ENCODE assay signal across 41 mouse cellular contexts in the genomic region with DNA sequence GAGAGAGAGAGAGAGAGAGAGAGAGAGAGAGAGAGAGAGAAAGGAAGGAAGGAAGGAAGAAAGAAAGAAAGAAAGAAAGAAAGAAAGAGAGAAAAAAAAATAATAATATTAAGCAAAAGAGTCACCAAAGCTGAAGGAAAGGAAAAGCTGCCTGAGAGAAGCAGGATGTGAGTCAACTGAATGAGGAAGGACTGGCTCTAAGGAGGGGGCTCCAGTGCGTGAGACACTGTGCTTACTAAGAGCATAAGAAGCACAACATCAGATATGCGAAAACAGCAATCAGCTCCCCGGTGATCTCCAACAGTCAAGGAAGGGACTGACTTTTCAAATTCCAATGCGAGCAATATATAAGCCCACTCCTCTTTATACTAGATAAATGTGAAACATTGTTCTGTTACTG. TPM values are rescaled to one million over a fixed set of nuclear protein-coding genes. Genes with fewer than 3 reads are reported as not detected.
"Had no signal": no experiment of that assay in that cellular context is flagged by ENCODE, and none has a peak within 500 bp of the region (broad histone marks: within the 10 kb centered on the region; RNA-seq: fewer than 3 reads in every experiment).

No protein-coding gene starts in this region.

- H3K9me3 ChIP-seq: heart, embryonic 10.5 days; heart, embryonic 12.5 days; hindbrain, embryonic 13.5 days; hindbrain, embryonic 15.5 days; kidney, embryonic 15.5 days; limb, embryonic 12.5 days; liver, embryonic 13.5 days had no signal

- H3K36me3 ChIP-seq: heart, embryonic 10.5 days; heart, embryonic 12.5 days; hindbrain, embryonic 13.5 days; hindbrain, embryonic 15.5 days; kidney, embryonic 15.5 days; limb, embryonic 12.5 days; liver, embryonic 13.5 days had no signal

- H3K27ac ChIP-seq: gastrocnemius, adult 2 months; heart, embryonic 10.5 days; hindbrain, embryonic 13.5 days; hindbrain, embryonic 15.5 days; hindbrain, postnatal 0 days; kidney, embryonic 15.5 days; kidney, postnatal 0 days; limb, embryonic 12.5 days; liver, embryonic 13.5 days had no signal

- H3K27me3 ChIP-seq: heart, embryonic 12.5 days; hindbrain, embryonic 13.5 days; hindbrain, embryonic 15.5 days; kidney, embryonic 15.5 days; limb, embryonic 12.5 days; liver, embryonic 13.5 days had no signal

- H3K4me1 ChIP-seq: heart, embryonic 10.5 days; heart, embryonic 12.5 days; hindbrain, embryonic 13.5 days; hindbrain, embryonic 15.5 days; kidney, embryonic 15.5 days; limb, embryonic 12.5 days; liver, embryonic 13.5 days had no signal

- H3K4me3 ChIP-seq: gastrocnemius, adult 2 months; heart, embryonic 10.5 days; heart, embryonic 12.5 days; hindbrain, embryonic 13.5 days; hindbrain, embryonic 15.5 days; kidney, embryonic 15.5 days; limb, embryonic 12.5 days; liver, embryonic 13.5 days had no signal

- ATAC-seq: hindbrain, postnatal 0 days; intestine, embryonic 16.5 days had no signal

- DNase-seq: gastrocnemius, adult 2 months; gastrocnemius, postnatal 14 days; gastrocnemius, postnatal 36 days; heart, adult 18-20 months; heart, postnatal 10 days; heart, postnatal 4 days; kidney, adult 11 months; kidney, adult 2 months; kidney, adult 9 months; kidney, postnatal 14 days; kidney, postnatal 36 days; layer of hippocampus, adult 9-11 months; layer of hippocampus, postnatal 36 days; left cerebral cortex, postnatal 4 days; liver; liver, embryonic 13.5 days had no signal

RNA-seq across cellular contexts. Expression of a gene that starts 12.4 kb away (rescaled TPM):
- total RNA-seq: gastrocnemius, adult 2 months; gastrocnemius, postnatal 14 days; gastrocnemius, postnatal 36 days; heart, adult 18-20 months; heart, adult 8-10 months; heart, postnatal 10 days; heart, postnatal 25 days; heart, postnatal 4 days; hindbrain, postnatal 0 days; layer of hippocampus, adult 18-20 months; layer of hippocampus, adult 8-10 months; layer of hippocampus, postnatal 14 days; layer of hippocampus, postnatal 36 days; left cerebral cortex, adult 18-20 months; left cerebral cortex, adult 8-10 months; left cerebral cortex, postnatal 10 days; left cerebral cortex, postnatal 25 days; left cerebral cortex, postnatal 4 days had no signal
- polyA plus RNA-seq: gonadal fat pad, adult 2 months; heart, embryonic 10.5 days; heart, embryonic 12.5 days; heart, embryonic 14.5 days; heart, embryonic 16.5 days; hindbrain, embryonic 11.5 days; hindbrain, embryonic 13.5 days; hindbrain, embryonic 15.5 days; hindbrain, postnatal 0 days; intestine, embryonic 14.5 days; intestine, embryonic 16.5 days; kidney, adult 2 months; kidney, embryonic 15.5 days; kidney, postnatal 0 days; limb, embryonic 12.5 days; limb, embryonic 14.5 days; liver, embryonic 11.5 days; liver, embryonic 13.5 days had no signal

RNA-seq across cellular contexts. Expression of a gene that starts 13.3 kb away (rescaled TPM):
- total RNA-seq: heart, postnatal 4 days; hindbrain, postnatal 0 days; layer of hippocampus, adult 18-20 months; layer of hippocampus, adult 8-10 months; layer of hippocampus, postnatal 36 days; left cerebral cortex, adult 18-20 months; left cerebral cortex, adult 8-10 months; left cerebral cortex, postnatal 10 days; left cerebral cortex, postnatal 25 days; left cerebral cortex, postnatal 4 days had no signal
- polyA plus RNA-seq: heart, embryonic 10.5 days; heart, embryonic 12.5 days; heart, embryonic 14.5 days; hindbrain, embryonic 11.5 days; hindbrain, embryonic 13.5 days; hindbrain, embryonic 15.5 days; hindbrain, postnatal 0 days; intestine, embryonic 14.5 days; intestine, embryonic 16.5 days; kidney, embryonic 15.5 days; kidney, postnatal 0 days; limb, embryonic 12.5 days; limb, embryonic 14.5 days; liver, embryonic 11.5 days; liver, embryonic 13.5 days had no signal

RNA-seq across cellular contexts. Expression of a gene that starts 43.4 kb away (rescaled TPM):
- total RNA-seq: gastrocnemius, postnatal 14 days; gastrocnemius, postnatal 36 days; heart, adult 18-20 months; hindbrain, postnatal 0 days; layer of hippocampus, adult 18-20 months; layer of hippocampus, adult 8-10 months; layer of hippocampus, postnatal 14 days; layer of hippocampus, postnatal 36 days; left cerebral cortex, adult 18-20 months; left cerebral cortex, adult 8-10 months; left cerebral cortex, postnatal 10 days; left cerebral cortex, postnatal 25 days; left cerebral cortex, postnatal 4 days had no signal
- polyA plus RNA-seq: heart, embryonic 10.5 days; heart, embryonic 12.5 days; heart, embryonic 14.5 days; hindbrain, embryonic 11.5 days; intestine, embryonic 14.5 days; limb, embryonic 12.5 days; liver, embryonic 11.5 days had no signal

RNA-seq across cellular contexts. Expression of a gene that starts 57.2 kb away (rescaled TPM):
- total RNA-seq: gastrocnemius, adult 2 months; gastrocnemius, postnatal 14 days; heart, adult 8-10 months; heart, postnatal 25 days; heart, postnatal 4 days had no signal
- polyA plus RNA-seq: heart, embryonic 10.5 days; heart, embryonic 12.5 days; heart, embryonic 14.5 days; hindbrain, embryonic 11.5 days; hindbrain, postnatal 0 days; intestine, embryonic 14.5 days; kidney, embryonic 15.5 days; kidney, postnatal 0 days; limb, embryonic 12.5 days; liver, embryonic 11.5 days; liver, embryonic 13.5 days had no signal
